Mouse (Mus musculus) layer of hippocampus, adult 8-10 months (tissue): ENCODE data around the gene Wdfy2. TPM values are rescaled to one million over a fixed set of nuclear protein-coding genes. Genes with fewer than 3 reads are reported as not detected.

Experiments used
- microRNA-seq, 2 experiments: library from miRNA; unstranded; fragments of <30 nt; microRNA quantifications; one replicate each; pipeline ENCODE4 v1.2.0; 2022
- total RNA-seq, 4 experiments: library from RNA; stranded (reverse); gene quantifications; 2 replicates each; pipeline ENCODE4 v1.2.4; 2022

Wdfy2 gene
- total RNA-seq, 4 experiments from 2014 or later: 15.9 to 19.2 (median 17.7) TPM

Small RNA genes lying within 50 kb of the gene (microRNA-seq; reads per million reads assigned to microRNA genes)
- gene Mir6541 (0 reads per million in 2 experiments), gene Mir8098 (0 to 0.32 reads per million in 2 experiments)

Other genes starting within 250 kb of the Wdfy2 start
- gene Serpine3, start 174.0 kb upstream of the Wdfy2 start, total RNA-seq: not detected
- gene Ints6, start 76.5 kb upstream of the Wdfy2 start, total RNA-seq: 10 to 100 TPM; 32.8 to 51.3 (median 42.3) TPM
- gene Defb48, start 146.8 kb downstream of the Wdfy2 start, total RNA-seq: not detected
- not detected for gene Defb47, start 160.4 kb downstream of the Wdfy2 start, total RNA-seq
- gene Defb43, start 174.1 kb downstream of the Wdfy2 start, total RNA-seq: not detected
- under 1 TPM in 1 of 4 experiments, not detected in 3; 0.81 TPM for gene Defb42, start 209.3 kb downstream of the Wdfy2 start, total RNA-seq
- gene Defb30, start 212.3 kb downstream of the Wdfy2 start, total RNA-seq: not detected